Comparison of ENCODE assay signal across 12 mouse cellular contexts in the genomic region with DNA sequence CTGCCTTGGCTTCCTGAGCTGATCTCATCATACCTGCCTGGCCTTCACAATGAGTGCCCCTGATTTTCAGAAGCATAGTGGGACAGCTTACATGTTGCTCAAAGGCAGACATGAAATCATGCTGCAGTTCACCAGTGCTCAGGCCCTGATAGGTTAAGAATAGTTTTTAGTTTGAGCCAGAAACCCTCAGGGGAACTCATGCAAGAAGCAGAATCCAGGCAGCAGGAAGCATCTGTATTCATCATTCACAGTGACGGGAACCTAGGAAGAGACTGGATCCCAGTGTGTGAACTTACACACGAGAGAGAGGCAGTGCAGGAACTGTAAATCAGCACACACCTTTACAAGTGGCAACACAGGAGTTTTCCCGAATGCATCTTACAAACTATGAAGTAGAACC.
DNase-seq lines count a peak whose midpoint lies in the region; ATAC-seq and TF ChIP-seq lines count a peak whose summit lies in the region.
"Had no signal": no experiment of that assay in that cellular context is flagged by ENCODE, and none has a peak within 500 bp of the region (broad histone marks: within the 10 kb centered on the region; RNA-seq: fewer than 3 reads in every experiment).

No protein-coding gene starts in this region.

- H3K36me3 ChIP-seq in forebrain, postnatal 0 days (ENCODE audit: insufficient read depth) = no peaks in the 10 kb centered on the region
- no peaks in the 10 kb centered on the region for H3K36me3 ChIP-seq in hindbrain, embryonic 10.5 days
- H3K36me3 ChIP-seq in midbrain, embryonic 16.5 days (ENCODE audit: control insufficient read depth, insufficient read depth, low read length) = no peaks in the 10 kb centered on the region
- H3K36me3 ChIP-seq in lung, postnatal 0 days (ENCODE audit: insufficient read depth, low read length) = no peaks in the 10 kb centered on the region

- H3K4me2 ChIP-seq in forebrain, postnatal 0 days (ENCODE audit: low read depth) = no peak overlapping the region
- H3K4me2 ChIP-seq in midbrain, embryonic 16.5 days (ENCODE audit: low read length) = no peak overlapping the region
- no peak overlapping the region for H3K4me2 ChIP-seq in lung, postnatal 0 days (replicated peaks; ENCODE audit: low read depth, low read length)

- peaks cover 21% of the 10 kb centered on the region for H3K4me1 ChIP-seq in forebrain, postnatal 0 days (ENCODE audit: insufficient read depth)
- H3K4me1 ChIP-seq in hindbrain, embryonic 10.5 days (replicated peaks) = peaks cover 54% of the 10 kb centered on the region
- H3K4me1 ChIP-seq in midbrain, embryonic 16.5 days (ENCODE audit: control insufficient read depth, insufficient read depth, low read length) = peaks cover 32% of the 10 kb centered on the region
- H3K4me1 ChIP-seq in lung, postnatal 0 days (ENCODE audit: insufficient read depth, low read depth, low read length) = no peaks in the 10 kb centered on the region

- ATAC-seq in frontal cortex, adult (ENCODE audit: low TSS enrichment) = peak; percentile 50
- no peak for ATAC-seq in forebrain, postnatal 0 days
- ATAC-seq in midbrain, embryonic 16.5 days = no peak
- ATAC-seq in lung, postnatal 0 days = no peak
- ATAC-seq: Patski had no signal

- WGBS in forebrain, postnatal 0 days = 26% methylated on average over 3 of the region's 3 CpGs
- 41% methylated on average over 3 of the region's 3 CpGs for WGBS in hindbrain, embryonic 10.5 days
- WGBS in midbrain, embryonic 16.5 days = 22% methylated on average over 3 of the region's 3 CpGs
- 47% methylated on average over 3 of the region's 3 CpGs for WGBS in lung, postnatal 0 days

- H3K9ac ChIP-seq in forebrain, postnatal 0 days = no peak overlapping the region
- H3K9ac ChIP-seq in midbrain, embryonic 16.5 days (ENCODE audit: low read depth, low read length) = no peak overlapping the region
- H3K9ac ChIP-seq in lung, postnatal 0 days (replicated peaks; ENCODE audit: low read depth) = no peak overlapping the region

- TF ChIP-seq CTCF in forebrain, postnatal 0 days (IDR thresholded peaks at IDR 0.05; ENCODE audit: low read depth) = no peak
- TF ChIP-seq CTCF in lung, postnatal 0 days (IDR thresholded peaks at IDR 0.05) = no peak

- no peaks in the 10 kb centered on the region for H3K27me3 ChIP-seq in forebrain, postnatal 0 days (ENCODE audit: insufficient read depth, low read length)
- no peaks in the 10 kb centered on the region for H3K27me3 ChIP-seq in hindbrain, embryonic 10.5 days (ENCODE audit: insufficient read depth, poor library complexity, severe bottlenecking)
- no peaks in the 10 kb centered on the region for H3K27me3 ChIP-seq in midbrain, embryonic 16.5 days (ENCODE audit: control insufficient read depth, insufficient read depth, low read depth, low read length)
- no peaks in the 10 kb centered on the region for H3K27me3 ChIP-seq in lung, postnatal 0 days (replicated peaks; ENCODE audit: insufficient read depth, low read length)
- H3K27me3 ChIP-seq: Patski had no signal

- no peak for DNase-seq in frontal cortex, postnatal 25 days (ENCODE audit: low spot score in 2 of 2)
- DNase-seq in forebrain, postnatal 0 days = no peak
- DNase-seq in hindbrain, embryonic 10.5 days (ENCODE audit: low spot score) = no peak
- DNase-seq in cerebellum, postnatal 36 days = no peak
- DNase-seq in right cerebral cortex, postnatal 36 days (ENCODE audit: low spot score in 2 of 2) = no peak
- no peak for DNase-seq in lung, postnatal 0 days (ENCODE audit: low spot score)
- DNase-seq: kidney, postnatal 14 days; liver; lung, postnatal 36 days had no signal

- H3K9me3 ChIP-seq in forebrain, postnatal 0 days (ENCODE audit: low read length) = no peaks in the 10 kb centered on the region
- no peaks in the 10 kb centered on the region for H3K9me3 ChIP-seq in hindbrain, embryonic 10.5 days
- no peaks in the 10 kb centered on the region for H3K9me3 ChIP-seq in midbrain, embryonic 16.5 days (replicated peaks; ENCODE audit: control insufficient read depth, low read length, poor library complexity, severe bottlenecking)
- H3K9me3 ChIP-seq in lung, postnatal 0 days (ENCODE audit: low read length) = no peaks in the 10 kb centered on the region

- H3K4me3 ChIP-seq in forebrain, postnatal 0 days (ENCODE audit: low read depth, low read length) = no peak overlapping the region
- no peak overlapping the region for H3K4me3 ChIP-seq in hindbrain, embryonic 10.5 days
- H3K4me3 ChIP-seq in midbrain, embryonic 16.5 days (ENCODE audit: low read depth, low read length) = no peak overlapping the region
- H3K4me3 ChIP-seq in lung, postnatal 0 days (ENCODE audit: low read depth, low read length) = no peak overlapping the region

- TF ChIP-seq EP300 in lung, postnatal 0 days (IDR thresholded peaks at IDR 0.05) = no peak

- peak overlapping the region; percentile 76 for H3K27ac ChIP-seq in forebrain, postnatal 0 days (ENCODE audit: low read depth, low read length)
- H3K27ac ChIP-seq in hindbrain, embryonic 10.5 days = peak overlapping the region; percentile 87
- H3K27ac ChIP-seq in midbrain, embryonic 16.5 days (ENCODE audit: low read length) = peak overlapping the region; percentile 67
- no peak overlapping the region for H3K27ac ChIP-seq in lung, postnatal 0 days (ENCODE audit: low read length)
